Mouse (Mus musculus): ENCODE results near the gene Snrpa1. TPM values are rescaled to one million over a fixed set of nuclear protein-coding genes. Genes with fewer than 3 reads are reported as not detected.

The Snrpa1 gene
- 116 and 133 TPM in 2 replicates for polyA plus RNA-seq (2015; fragmentation: Nextera tagmentation; extraction: Ambion mirVana)

DNA sequence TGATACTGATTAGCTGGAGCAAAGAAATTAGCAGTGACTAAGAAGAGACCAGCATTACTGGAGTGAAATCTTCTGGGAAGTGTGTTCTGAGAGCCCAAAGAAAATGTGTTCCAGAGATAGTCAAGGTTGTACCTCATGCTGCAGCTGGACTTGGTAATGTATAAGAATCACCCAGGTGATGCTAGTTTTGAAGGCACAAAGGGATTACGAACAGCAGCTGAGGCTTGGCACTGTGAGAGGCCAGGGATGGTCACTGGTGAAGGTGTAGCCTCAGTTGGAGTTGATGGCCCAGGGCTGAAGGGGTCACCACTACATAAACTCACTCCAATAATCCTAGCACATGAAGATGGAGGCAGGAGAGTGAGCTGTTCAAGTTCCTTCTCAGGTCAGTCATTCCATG is at the start of gene Snrpa1:
Snrpa1 (plus strand) TSS at position 301 of the 400 bp plus-strand sequence.
- no peaks in the 10 kb centered on the region for H3K9me3 ChIP-seq (replicated peaks)
- no peak within 1 kb of the TSS for H3K27ac ChIP-seq (replicated peaks)
- H3K4me1 ChIP-seq, result peaks cover 23% of the 10 kb centered on the region
- ATAC-seq (ENCODE audit: low FRiP score), result no peak
- H3K9ac ChIP-seq (replicated peaks), result peak within 1 kb of the TSS; percentile 87; the same call in 1 of the 2 replicates
- H3K4me3 ChIP-seq (replicated peaks), result peak within 1 kb of the TSS; percentile 92
- H3K27me3 ChIP-seq (replicated peaks), result 0 out of 2 replicates have a peak, but pooled peaks cover 7% of the 10 kb centered on the region
- peaks cover 8% of the 10 kb centered on the region for H3K36me3 ChIP-seq
- 75% methylated on average over 1 of the region's 1 CpGs for WGBS
- peak within 1 kb of the TSS; percentile 91 for H3K4me2 ChIP-seq

DNA sequence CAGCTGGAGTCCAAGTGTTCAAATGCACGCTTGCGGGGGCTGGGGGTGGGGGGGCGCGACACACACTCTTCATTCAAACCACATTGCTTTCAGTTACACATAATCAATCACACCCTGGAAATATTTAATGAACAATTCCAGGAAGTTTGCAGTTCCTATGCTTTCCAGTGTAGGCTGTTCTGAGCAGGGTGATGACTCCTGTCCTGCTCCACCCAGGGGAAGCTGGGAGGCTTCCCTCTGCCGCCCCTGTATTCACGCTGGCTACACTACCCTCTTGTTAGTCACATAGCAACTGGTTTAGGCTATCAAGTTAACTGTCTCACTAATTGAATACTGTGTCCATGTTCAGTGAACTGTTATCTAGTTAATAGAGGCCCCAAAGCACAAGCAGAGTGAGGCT is 48.3 kb upstream of the Snrpa1 start:
- Histone ChIP-seq H3K9me3 (replicated peaks) (no peaks in the 10 kb centered on the region), H3K4me2 (no peak overlapping the region), H3K27me3 (replicated peaks) (no peaks in the 10 kb centered on the region), H3K27ac (replicated peaks) (no peak overlapping the region), H3K36me3 (no peaks in the 10 kb centered on the region), H3K9ac (replicated peaks) (no peak overlapping the region), H3K4me3 (replicated peaks) (no peak overlapping the region), H3K4me1 (no peaks in the 10 kb centered on the region)
- 83% methylated on average over 6 of the region's 6 CpGs for whole genome bisulfite sequencing
- ATAC-seq (ENCODE audit: low FRiP score), result no peak

DNA sequence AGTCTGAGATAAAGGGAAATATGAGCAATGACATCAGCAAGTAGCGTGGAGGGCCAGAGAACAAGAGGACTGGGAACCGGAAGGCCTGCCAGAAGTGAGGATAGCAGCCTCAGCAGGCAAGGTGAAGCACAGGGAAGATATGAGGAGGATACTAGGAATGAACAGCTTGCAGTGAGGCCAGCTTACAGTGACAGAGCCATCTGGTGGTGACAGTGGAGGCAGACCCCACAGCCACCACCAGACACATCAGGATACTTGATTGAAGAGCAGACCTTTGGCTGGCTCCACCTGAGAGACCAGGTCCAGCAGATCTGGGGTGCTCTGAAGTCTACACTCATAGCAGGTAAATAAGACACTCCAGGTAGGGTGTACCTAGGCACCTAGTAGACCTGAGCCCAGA is 31.1 kb upstream of the Snrpa1 start:
- Histone ChIP-seq H3K27ac (replicated peaks) (no peak overlapping the region), H3K27me3 (replicated peaks) (no peaks in the 10 kb centered on the region), H3K4me1 (no peaks in the 10 kb centered on the region), H3K4me3 (replicated peaks) (no peak overlapping the region), H3K9me3 (replicated peaks) (no peaks in the 10 kb centered on the region), H3K4me2 (no peak overlapping the region), H3K36me3 (no peaks in the 10 kb centered on the region), H3K9ac (replicated peaks) (no peak overlapping the region)
- WGBS, result 85% methylated on average over 2 of the region's 2 CpGs
- peak; percentile 53; the same call in 1 of the 2 replicates for ATAC-seq (ENCODE audit: low FRiP score)

DNA sequence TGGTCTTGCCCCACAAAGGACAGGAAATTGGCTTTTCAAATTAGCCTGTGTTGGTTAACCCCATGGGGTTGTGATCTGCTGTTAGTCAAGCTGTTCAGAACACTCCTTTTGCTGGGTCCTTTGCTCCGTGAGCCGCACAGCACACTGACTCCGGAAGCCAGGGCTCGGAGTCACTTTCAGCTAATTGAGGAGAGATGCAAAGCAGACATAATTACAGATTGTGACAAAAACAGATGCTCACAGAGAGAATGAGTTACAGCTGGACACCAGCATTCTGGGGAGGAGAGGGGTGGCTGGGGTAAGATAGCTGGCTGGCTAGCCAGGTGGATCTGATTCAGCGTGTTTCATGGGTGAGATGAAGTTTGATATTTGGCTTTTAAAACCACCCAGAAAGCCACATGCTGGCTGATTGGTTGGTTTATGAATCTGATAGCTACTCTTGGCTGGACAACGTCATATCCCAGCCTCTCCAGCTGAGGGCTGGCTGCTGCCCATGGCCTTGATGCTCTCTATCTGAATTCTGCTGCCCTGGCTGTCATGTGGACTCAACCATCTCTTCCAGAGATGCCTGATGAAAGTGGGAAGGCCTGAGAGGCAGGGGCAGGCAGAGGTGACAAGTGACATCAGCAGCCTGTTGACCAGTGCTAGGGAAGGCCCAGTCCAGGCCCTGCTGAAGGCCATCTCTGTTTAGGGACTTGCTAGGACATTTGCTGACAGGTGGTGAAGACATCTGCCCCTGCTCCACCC is 29.9 kb upstream of the Snrpa1 start:
- Histone ChIP-seq H3K4me1 (no peaks in the 10 kb centered on the region), H3K4me2 (no peak overlapping the region), H3K27ac (replicated peaks) (no peak overlapping the region), H3K36me3 (no peaks in the 10 kb centered on the region), H3K4me3 (replicated peaks) (no peak overlapping the region), H3K27me3 (replicated peaks) (no peaks in the 10 kb centered on the region), H3K9ac (replicated peaks) (no peak overlapping the region), H3K9me3 (replicated peaks) (no peaks in the 10 kb centered on the region)
- 52% methylated on average over 6 of the region's 6 CpGs for WGBS
- ATAC-seq (ENCODE audit: low FRiP score), result no peak

DNA sequence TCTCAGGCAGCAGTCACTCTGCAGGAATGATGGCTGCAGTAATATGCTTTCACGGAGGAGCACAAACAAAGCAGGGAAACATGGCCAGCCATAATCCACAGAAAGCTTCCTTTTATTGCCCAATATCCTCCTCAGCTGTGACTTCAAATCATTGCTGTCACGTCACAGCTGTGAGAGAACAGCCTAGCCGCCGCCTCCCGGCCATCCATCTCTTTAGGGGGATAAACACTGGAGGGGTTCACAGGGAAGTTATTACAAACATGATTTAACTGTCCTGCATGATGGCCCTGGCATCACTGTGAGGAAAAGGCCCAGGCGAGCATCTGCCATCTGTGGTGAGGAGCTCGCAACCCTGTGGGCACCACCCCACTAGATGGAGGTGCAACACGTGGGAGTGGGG is 22.0 kb upstream of the Snrpa1 start:
- Histone ChIP-seq H3K27ac (replicated peaks) (0 out of 2 replicates have a peak overlapping the region, but pooled peaks have one; percentile 2), H3K4me3 (replicated peaks) (no peak overlapping the region), H3K4me1 (peaks cover 37% of the 10 kb centered on the region), H3K9ac (replicated peaks) (no peak overlapping the region), H3K36me3 (no peaks in the 10 kb centered on the region), H3K4me2 (no peak overlapping the region), H3K27me3 (replicated peaks) (0 out of 2 replicates have a peak, but pooled peaks cover 3% of the 10 kb centered on the region), H3K9me3 (replicated peaks) (no peaks in the 10 kb centered on the region)
- ATAC-seq (ENCODE audit: low FRiP score), result peak; percentile 42; the same call in 1 of the 2 replicates
- 32% methylated on average over 8 of the region's 8 CpGs for WGBS

DNA sequence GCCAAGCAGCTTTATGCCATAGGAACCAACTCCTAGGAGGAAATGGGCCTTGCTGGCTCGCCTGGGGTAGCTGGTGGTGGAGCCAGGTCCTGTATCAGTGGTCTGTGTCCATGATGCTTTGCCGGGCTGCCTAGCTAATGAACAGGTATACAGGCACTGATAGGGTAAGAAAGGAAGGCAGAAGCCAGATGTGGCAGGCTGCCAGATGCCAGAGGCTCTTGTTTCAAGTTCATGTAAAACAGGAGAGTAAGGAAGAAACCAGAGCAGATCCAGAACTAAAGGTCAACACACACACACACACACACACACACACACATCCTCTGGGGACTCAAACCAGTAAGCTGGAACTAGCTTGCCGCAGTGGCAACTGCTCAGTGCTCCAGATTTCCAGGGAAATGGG is 20.5 kb upstream of the Snrpa1 start:
- no peak for ATAC-seq (ENCODE audit: low FRiP score)
- H3K36me3 ChIP-seq, result no peaks in the 10 kb centered on the region
- 64% methylated on average over 3 of the region's 3 CpGs for WGBS
- H3K27me3 ChIP-seq (replicated peaks), result 0 out of 2 replicates have a peak, but pooled peaks cover 3% of the 10 kb centered on the region
- no peak overlapping the region for H3K4me3 ChIP-seq (replicated peaks)
- H3K4me1 ChIP-seq, result peaks cover 37% of the 10 kb centered on the region
- H3K4me2 ChIP-seq, result no peak overlapping the region
- no peak overlapping the region for H3K27ac ChIP-seq (replicated peaks)
- no peak overlapping the region for H3K9ac ChIP-seq (replicated peaks)
- no peaks in the 10 kb centered on the region for H3K9me3 ChIP-seq (replicated peaks)

DNA sequence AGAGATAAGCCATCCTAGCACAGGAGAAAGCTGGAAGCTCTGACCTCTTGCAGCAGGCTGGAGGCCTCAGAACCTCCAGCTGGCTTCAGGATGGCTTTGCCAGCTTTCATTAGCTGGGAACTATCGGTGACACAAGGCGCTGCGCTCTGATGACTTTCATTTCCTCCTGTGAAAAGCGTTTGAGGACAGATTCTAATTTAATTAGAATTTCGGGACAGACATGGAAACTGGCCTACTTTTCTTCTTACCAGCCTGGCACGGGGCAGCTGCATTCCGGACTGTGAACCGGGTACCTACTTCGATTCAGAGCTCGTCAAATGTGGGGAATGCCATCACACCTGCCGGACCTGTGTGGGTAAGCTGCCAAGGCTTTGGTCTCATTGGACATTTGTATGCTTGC is 20.1 kb upstream of the Snrpa1 start:
- no peak overlapping the region for H3K4me2 ChIP-seq
- H3K9ac ChIP-seq (replicated peaks), result no peak overlapping the region
- peaks cover 40% of the 10 kb centered on the region for H3K4me1 ChIP-seq
- H3K4me3 ChIP-seq (replicated peaks), result no peak overlapping the region
- no peak for ATAC-seq (ENCODE audit: low FRiP score)
- no peaks in the 10 kb centered on the region for H3K9me3 ChIP-seq (replicated peaks)
- WGBS, result 67% methylated on average over 11 of the region's 11 CpGs
- H3K27ac ChIP-seq (replicated peaks), result peak overlapping the region; percentile 48; the same call in 1 of the 2 replicates
- H3K36me3 ChIP-seq, result no peaks in the 10 kb centered on the region
- 0 out of 2 replicates have a peak, but pooled peaks cover 3% of the 10 kb centered on the region for H3K27me3 ChIP-seq (replicated peaks)

DNA sequence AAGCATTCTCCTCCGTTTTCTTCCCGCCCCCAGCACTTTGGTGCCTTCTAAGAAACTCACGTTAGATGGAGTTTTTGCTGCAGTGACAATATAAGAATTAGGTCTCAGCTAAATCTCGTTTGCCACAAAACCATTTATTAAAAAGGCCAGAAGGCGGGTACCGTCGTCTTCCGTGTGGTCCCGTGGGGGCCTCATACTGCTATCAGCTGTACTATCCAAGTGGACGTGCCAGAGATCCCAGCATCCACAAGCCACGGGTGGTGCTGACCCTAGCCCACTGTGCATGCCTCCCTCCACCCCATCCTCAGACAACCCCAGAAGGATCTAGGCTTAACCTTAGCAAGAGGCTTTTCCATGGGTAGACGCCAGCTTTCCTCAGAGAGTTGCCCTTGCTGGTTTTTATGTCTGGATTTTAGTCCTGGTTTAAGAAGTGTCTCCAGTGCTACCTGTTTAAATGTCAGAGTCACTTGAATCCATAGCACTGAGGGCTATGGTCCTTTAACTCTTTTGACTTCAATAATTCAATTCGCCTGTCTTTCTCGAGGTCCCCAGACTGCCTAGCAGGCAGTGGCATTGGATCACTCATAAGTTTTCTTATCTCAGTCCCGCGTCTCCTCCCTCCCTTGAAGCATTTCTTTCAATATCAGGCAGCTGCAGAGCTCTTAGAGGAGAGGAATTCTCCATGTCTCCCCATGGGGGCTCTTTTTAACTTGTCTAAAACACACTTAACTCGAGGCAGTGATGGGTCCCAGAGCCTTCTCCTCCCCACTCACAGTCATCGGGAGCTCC is 18.6 kb upstream of the Snrpa1 start:
- H3K27ac ChIP-seq (replicated peaks), result peak overlapping the region; percentile 28; the same call in 1 of the 2 replicates
- peaks cover 55% of the 10 kb centered on the region for H3K4me1 ChIP-seq
- H3K4me2 ChIP-seq, result peak overlapping the region; percentile 26
- no peak overlapping the region for H3K9ac ChIP-seq (replicated peaks)
- no peak overlapping the region for H3K4me3 ChIP-seq (replicated peaks)
- H3K36me3 ChIP-seq, result no peaks in the 10 kb centered on the region
- H3K27me3 ChIP-seq (replicated peaks), result no peaks in the 10 kb centered on the region
- ATAC-seq (ENCODE audit: low FRiP score), result no peak
- WGBS, result 60% methylated on average over 18 of the region's 18 CpGs
- no peaks in the 10 kb centered on the region for H3K9me3 ChIP-seq (replicated peaks)

DNA sequence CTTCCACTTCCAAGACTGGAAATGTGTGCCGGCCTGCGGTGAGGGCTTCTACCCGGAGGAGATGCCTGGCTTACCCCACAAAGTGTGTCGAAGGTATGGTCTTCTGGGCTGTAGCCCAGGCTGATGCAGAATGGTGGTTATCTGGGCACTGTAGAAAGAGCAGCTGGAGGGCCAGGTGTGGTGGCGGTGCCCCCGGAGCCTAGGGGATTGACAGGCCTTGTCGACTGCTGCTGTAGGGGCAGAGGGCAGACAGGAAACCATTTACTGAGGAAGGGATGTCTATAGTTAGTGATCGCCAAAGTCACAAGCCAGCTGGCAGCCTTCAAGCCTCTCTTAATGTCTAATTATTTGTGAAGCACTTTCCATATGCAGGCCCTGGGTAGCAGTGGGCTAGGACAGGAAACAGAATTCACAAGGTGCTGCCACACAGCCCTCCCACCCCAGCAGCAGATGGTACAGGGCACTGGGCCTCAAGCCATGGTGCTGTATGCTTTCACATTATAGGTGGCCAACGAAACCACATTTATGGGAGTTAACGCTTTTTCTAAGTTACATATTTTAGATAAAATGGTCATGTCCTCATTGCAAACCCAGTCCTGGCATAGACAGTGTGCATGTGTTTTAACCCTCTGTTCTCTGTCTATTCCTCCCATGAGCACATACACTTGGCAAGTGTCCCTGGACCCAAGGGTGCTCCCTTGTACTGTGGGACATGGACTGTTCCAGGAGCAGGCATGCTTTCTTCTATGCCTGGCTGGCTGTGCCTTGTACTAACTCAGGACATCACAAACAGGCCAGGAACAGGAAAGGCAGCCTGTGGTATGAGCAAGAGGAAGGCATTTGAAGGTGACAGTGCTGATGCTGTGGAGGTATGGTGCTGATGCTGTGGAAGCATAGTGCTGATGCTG is 15.0 kb upstream of the Snrpa1 start, which contains the start of gene Gm45213:
Gm45213 (plus strand) TSS at position 51 of the 908 bp plus-strand sequence.
- no peak within 1 kb of the TSS for H3K4me2 ChIP-seq
- H3K36me3 ChIP-seq, result no peaks in the 10 kb centered on the region
- H3K27ac ChIP-seq (replicated peaks), result peak within 1 kb of the TSS; percentile 49
- ATAC-seq (ENCODE audit: low FRiP score), result no peak
- WGBS, result 62% methylated on average over 10 of the region's 10 CpGs
- H3K4me3 ChIP-seq (replicated peaks), result no peak within 1 kb of the TSS
- no peaks in the 10 kb centered on the region for H3K27me3 ChIP-seq (replicated peaks)
- no peaks in the 10 kb centered on the region for H3K9me3 ChIP-seq (replicated peaks)
- no peak within 1 kb of the TSS for H3K9ac ChIP-seq (replicated peaks)
- peaks cover 58% of the 10 kb centered on the region for H3K4me1 ChIP-seq

DNA sequence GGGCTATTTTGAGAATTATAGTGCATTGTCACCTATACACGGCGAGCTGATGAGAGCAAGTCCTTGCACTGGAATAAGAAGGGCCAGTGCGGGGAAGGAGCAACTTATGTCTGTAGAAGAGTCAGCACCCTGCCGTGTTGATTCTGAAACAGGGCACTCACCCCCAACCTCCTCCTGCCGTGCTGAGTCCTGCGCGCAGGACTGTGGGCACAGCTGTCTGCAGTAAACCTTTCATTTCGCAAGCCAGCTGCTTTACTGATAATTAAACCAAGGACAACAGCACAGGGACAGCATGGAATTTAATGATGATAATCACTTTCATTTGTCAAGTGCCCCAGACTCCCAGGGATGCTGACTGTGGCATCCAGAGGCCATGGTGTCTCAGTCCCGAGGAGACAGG is 14.2 kb upstream of the Snrpa1 start:
- no peaks in the 10 kb centered on the region for H3K36me3 ChIP-seq
- no peaks in the 10 kb centered on the region for H3K27me3 ChIP-seq (replicated peaks)
- no peak overlapping the region for H3K4me3 ChIP-seq (replicated peaks)
- ATAC-seq (ENCODE audit: low FRiP score), result peak; percentile 43
- no peaks in the 10 kb centered on the region for H3K9me3 ChIP-seq (replicated peaks)
- peak overlapping the region; percentile 49; the same call in 1 of the 2 replicates for H3K27ac ChIP-seq (replicated peaks)
- H3K9ac ChIP-seq (replicated peaks), result no peak overlapping the region
- 24% methylated on average over 9 of the region's 9 CpGs for WGBS
- peaks cover 50% of the 10 kb centered on the region for H3K4me1 ChIP-seq
- no peak overlapping the region for H3K4me2 ChIP-seq

Data from neural tube, embryonic 15.5 days (tissue).